Mouse (Mus musculus) liver, postnatal 0 days (tissue): ENCODE measurements around the gene Cnnm2.

Experiments
- CTCF ChIP-seq: sonication (generic); IDR thresholded peaks from 2 replicates; pipeline ENCODE4 v1.5.1; 2016; ENCODE audit warnings: antibody characterized with exemption, low read depth
- EP300 ChIP-seq: IDR thresholded peaks from 2 replicates; pipeline ENCODE4 v1.6.1; 2016; ENCODE audit warnings: antibody characterized with exemption, low read depth, mild to moderate bottlenecking

DNA sequence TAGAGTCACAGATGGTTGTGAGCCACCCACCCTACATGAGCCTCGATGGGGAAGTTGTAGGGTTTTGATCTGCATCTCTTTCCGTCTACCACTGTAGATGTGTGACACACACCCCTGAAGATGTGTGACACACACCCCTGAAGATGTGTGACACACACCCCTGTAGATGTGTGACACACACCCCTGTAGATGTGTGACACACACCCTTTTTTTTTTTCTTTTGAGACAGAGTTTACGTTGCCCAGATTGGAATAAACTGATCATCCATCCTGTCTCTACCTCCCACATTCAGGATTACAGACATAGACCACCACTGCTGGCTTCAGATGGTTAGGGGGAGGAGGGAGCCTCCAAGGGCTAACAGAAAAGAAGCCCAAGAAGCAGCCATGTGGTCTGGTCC, 32.5 kb upstream of the Cnnm2 start:
- TF ChIP-seq CTCF (no peak), EP300 (no peak)
